Mouse (Mus musculus): ENCODE measurements at regions not wholly inside any gene's neighbourhood (a gene's known extent, or its start where the extent isn't known, plus 50 kb on each side); places are given as distances from the start of the nearest gene placed in this dataset.
A peak's percentile ranks its signal among the peaks of the same experiment; 100 is the strongest.

GRCm38 (mm10) chr6:39283761-39284415, 77.3 kb upstream of the Kdm7a start:
- DNase-seq (ENCODE audit: low spot score in 2 of 2), result no peak
- H3K4me3 ChIP-seq, result no peak overlapping the region
- TF ChIP-seq CTCF (conservative IDR thresholded peaks at IDR 0.05), result no peak
- H3K27ac ChIP-seq, result no peak overlapping the region

GRCm38 (mm10) chr6:39278317-39278716, 71.7 kb upstream of the Kdm7a start:
- Histone ChIP-seq H3K4me3 (no peak overlapping the region), H3K27ac (no peak overlapping the region)
- TF ChIP-seq CTCF (conservative IDR thresholded peaks at IDR 0.05), result no peak
- DNase-seq (ENCODE audit: low spot score in 2 of 2), result no peak

- Histone ChIP-seq H3K4me3 (no peak overlapping the region), H3K27ac (peak overlapping the region; percentile 47; the same call in 1 of the 2 replicates)
- peak; percentile 42 to 54 for DNase-seq (ENCODE audit: low spot score in 2 of 2)
- TF ChIP-seq CTCF (conservative IDR thresholded peaks at IDR 0.05), result no peak
Measured at GRCm38 (mm10) chr6:39274774-39275502, 68.3 kb upstream of the Kdm7a start.

GRCm38 (mm10) chr6:39273427-39273826, 66.8 kb upstream of the Kdm7a start:
- H3K4me3 ChIP-seq, result no peak overlapping the region
- H3K27ac ChIP-seq, result no peak overlapping the region
- TF ChIP-seq CTCF (conservative IDR thresholded peaks at IDR 0.05), result peak; percentile 64
- DNase-seq (ENCODE audit: low spot score in 2 of 2), result no peak

GRCm38 (mm10) chr6:39270457-39270856, 63.9 kb upstream of the Kdm7a start:
- DNase-seq (ENCODE audit: low spot score in 2 of 2), result no peak
- Histone ChIP-seq H3K27ac (no peak overlapping the region), H3K4me3 (no peak overlapping the region)
- TF ChIP-seq CTCF (conservative IDR thresholded peaks at IDR 0.05), result no peak

- Histone ChIP-seq H3K4me3 (no peak overlapping the region), H3K27ac (no peak overlapping the region)
- no peak for TF ChIP-seq CTCF (conservative IDR thresholded peaks at IDR 0.05)
- DNase-seq (ENCODE audit: low spot score in 2 of 2), result no peak
Measured at GRCm38 (mm10) chr6:39269706-39270105, 63.1 kb upstream of the Kdm7a start.

- no peak for TF ChIP-seq CTCF (conservative IDR thresholded peaks at IDR 0.05)
- Histone ChIP-seq H3K27ac (no peak overlapping the region), H3K4me3 (no peak overlapping the region)
- no peak for DNase-seq (ENCODE audit: low spot score in 2 of 2)
Measured at GRCm38 (mm10) chr6:39268647-39269428, 62.2 kb upstream of the Kdm7a start.

GRCm38 (mm10) chr6:39264722-39265121, 58.1 kb upstream of the Kdm7a start:
- no peak for DNase-seq (ENCODE audit: low spot score in 2 of 2)
- TF ChIP-seq CTCF (conservative IDR thresholded peaks at IDR 0.05), result no peak
- no peak overlapping the region for H3K27ac ChIP-seq
- H3K4me3 ChIP-seq, result no peak overlapping the region

GRCm38 (mm10) chr6:39263615-39264014, 57.0 kb upstream of the Kdm7a start:
- no peak overlapping the region for H3K27ac ChIP-seq
- no peak for DNase-seq (ENCODE audit: low spot score in 2 of 2)
- no peak for TF ChIP-seq CTCF (conservative IDR thresholded peaks at IDR 0.05)

GRCm38 (mm10) chr6:39261951-39262350, 55.4 kb upstream of the Kdm7a start:
- DNase-seq (ENCODE audit: low spot score in 2 of 2), result no peak
- H3K4me3 ChIP-seq, result no peak overlapping the region
- H3K27ac ChIP-seq, result no peak overlapping the region
- no peak for TF ChIP-seq CTCF (conservative IDR thresholded peaks at IDR 0.05)

More at GRCm38 (mm10) chr6:39263615-39264014, 57.0 kb upstream of the Kdm7a start:
- no peak overlapping the region for H3K4me3 ChIP-seq

GRCm38 (mm10) chr6:39260480-39260879, 53.9 kb upstream of the Kdm7a start:
- H3K4me3 ChIP-seq, result no peak overlapping the region
- no peak for DNase-seq (ENCODE audit: low spot score in 2 of 2)
- H3K27ac ChIP-seq, result no peak overlapping the region
- no peak for TF ChIP-seq CTCF (conservative IDR thresholded peaks at IDR 0.05)

GRCm38 (mm10) chr6:39259129-39259528, 52.5 kb upstream of the Kdm7a start:
- Histone ChIP-seq H3K27ac (no peak overlapping the region), H3K4me3 (no peak overlapping the region)
- no peak for TF ChIP-seq CTCF (conservative IDR thresholded peaks at IDR 0.05)
- DNase-seq (ENCODE audit: low spot score in 2 of 2), result no peak

GRCm38 (mm10) chr6:39258656-39259055, 52.1 kb upstream of the Kdm7a start:
- Histone ChIP-seq H3K4me3 (no peak overlapping the region), H3K27ac (no peak overlapping the region)
- DNase-seq (ENCODE audit: low spot score in 2 of 2), result no peak
- no peak for TF ChIP-seq CTCF (conservative IDR thresholded peaks at IDR 0.05)

Data from layer of hippocampus, adult 2 months (tissue).